Mouse (Mus musculus) testis, adult 2 months (tissue): Measurements from ENCODE around the gene Ttc28.

Experiments
- CTCF ChIP-seq: fragments of 200-500 bp; IDR thresholded peaks from 2 replicates; pipeline ENCODE4 v1.5.1; 2012; ENCODE audit warnings: low read depth, mild to moderate bottlenecking, inconsistent platforms, low read length, moderate library complexity; ENCODE audit not compliant: control insufficient read depth, insufficient read depth, insufficient replicate concordance
- POLR2A ChIP-seq: fragments of 200-500 bp; IDR thresholded peaks from 2 replicates; pipeline ENCODE4 v1.6.1; 2012; ENCODE audit warnings: low read depth, mild to moderate bottlenecking, inconsistent platforms, low read length, moderate library complexity; ENCODE audit not compliant: control insufficient read depth

DNA sequence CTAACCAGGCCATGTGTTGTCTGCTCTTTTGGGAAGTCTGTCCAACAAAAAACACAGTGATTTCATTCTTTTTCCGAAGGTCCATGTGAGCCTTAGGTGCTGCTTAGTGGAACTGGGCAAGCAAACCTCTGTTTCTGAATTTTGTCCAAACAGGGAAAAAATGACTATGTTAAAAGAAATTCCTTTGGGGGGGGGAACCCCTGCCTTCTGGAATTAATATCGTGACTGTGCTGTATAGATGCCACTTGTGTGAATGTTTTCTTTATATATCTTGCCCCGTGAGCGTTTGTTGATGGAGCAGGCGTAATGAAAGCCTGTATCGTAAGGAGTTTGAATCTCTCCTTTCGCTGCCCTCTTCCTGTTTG is 127.5 kb downstream of the Ttc28 start:
- TF ChIP-seq CTCF (no peak), POLR2A (no peak)
